Mouse (Mus musculus) neural tube, embryonic 15.5 days (tissue): ENCODE results near the gene Vps25. TPM values are rescaled to one million over a fixed set of nuclear protein-coding genes. Genes with fewer than 3 reads are reported as not detected.

Source experiments
- ATAC-seq: fragments of 200-750 bp; cut with Nextera tagmentation; 2 replicates; pipeline ENCODE4 v1.8.0; 2017; ENCODE audit warnings: mild to moderate bottlenecking, moderate TSS enrichment, moderate library complexity; ENCODE audit not compliant: low FRiP score
- H3K27ac ChIP-seq: fragments of 300-500 bp; sonication (generic); replicated peaks from 2 replicates; pipeline ENCODE4 v1.5.1; 2015; ENCODE audit warnings: mild to moderate bottlenecking, inconsistent platforms
- H3K27me3 ChIP-seq: fragments of 300-500 bp; sonication (generic); replicated peaks from 2 replicates; pipeline ENCODE4 v1.6.1; 2015; ENCODE audit warnings: inconsistent platforms
- H3K36me3 ChIP-seq: fragments of 300-500 bp; sonication (generic); 2 replicates; pipeline ENCODE4 v1.6.1; 2015; ENCODE audit warnings: inconsistent platforms
- H3K4me1 ChIP-seq: fragments of 300-500 bp; sonication (generic); 2 replicates; pipeline ENCODE4 v1.6.1; 2015; ENCODE audit warnings: inconsistent platforms
- H3K4me2 ChIP-seq: fragments of 300-500 bp; sonication (generic); 2 replicates; pipeline ENCODE4 v1.6.1; 2015; ENCODE audit warnings: inconsistent platforms, mild to moderate bottlenecking, moderate library complexity
- H3K4me3 ChIP-seq: fragments of 300-500 bp; sonication (generic); replicated peaks from 2 replicates; pipeline ENCODE4 v1.5.1; 2015; ENCODE audit warnings: mild to moderate bottlenecking, inconsistent platforms
- H3K9ac ChIP-seq: fragments of 300-500 bp; sonication (generic); replicated peaks from 2 replicates; pipeline ENCODE4 v1.6.1; 2015; ENCODE audit warnings: mild to moderate bottlenecking, inconsistent platforms
- H3K9me3 ChIP-seq: fragments of 300-500 bp; sonication (generic); replicated peaks from 2 replicates; pipeline ENCODE4 v1.6.1; 2016; ENCODE audit warnings: inconsistent platforms
- WGBS: fragments of 180-500 bp; shearing (Covaris S2); methylation state at CpG from one replicate; pipeline ENCODE4 v1.1.7; 2015; ENCODE audit warnings: mixed read lengths; 5-methylcytosine and 5-hydroxymethylcytosine counted together
- polyA plus RNA-seq: library from polyadenylated mRNA; unstranded; fragments of >200 nt; fragmentation: Nextera tagmentation; extraction: Ambion mirVana; gene quantifications from 2 replicates; pipeline ENCODE4 v1.2.1, GENCODE M21; 2015

Vps25 gene
- polyA plus RNA-seq, 1 experiment from 2014 or later, result 123 TPM

DNA sequence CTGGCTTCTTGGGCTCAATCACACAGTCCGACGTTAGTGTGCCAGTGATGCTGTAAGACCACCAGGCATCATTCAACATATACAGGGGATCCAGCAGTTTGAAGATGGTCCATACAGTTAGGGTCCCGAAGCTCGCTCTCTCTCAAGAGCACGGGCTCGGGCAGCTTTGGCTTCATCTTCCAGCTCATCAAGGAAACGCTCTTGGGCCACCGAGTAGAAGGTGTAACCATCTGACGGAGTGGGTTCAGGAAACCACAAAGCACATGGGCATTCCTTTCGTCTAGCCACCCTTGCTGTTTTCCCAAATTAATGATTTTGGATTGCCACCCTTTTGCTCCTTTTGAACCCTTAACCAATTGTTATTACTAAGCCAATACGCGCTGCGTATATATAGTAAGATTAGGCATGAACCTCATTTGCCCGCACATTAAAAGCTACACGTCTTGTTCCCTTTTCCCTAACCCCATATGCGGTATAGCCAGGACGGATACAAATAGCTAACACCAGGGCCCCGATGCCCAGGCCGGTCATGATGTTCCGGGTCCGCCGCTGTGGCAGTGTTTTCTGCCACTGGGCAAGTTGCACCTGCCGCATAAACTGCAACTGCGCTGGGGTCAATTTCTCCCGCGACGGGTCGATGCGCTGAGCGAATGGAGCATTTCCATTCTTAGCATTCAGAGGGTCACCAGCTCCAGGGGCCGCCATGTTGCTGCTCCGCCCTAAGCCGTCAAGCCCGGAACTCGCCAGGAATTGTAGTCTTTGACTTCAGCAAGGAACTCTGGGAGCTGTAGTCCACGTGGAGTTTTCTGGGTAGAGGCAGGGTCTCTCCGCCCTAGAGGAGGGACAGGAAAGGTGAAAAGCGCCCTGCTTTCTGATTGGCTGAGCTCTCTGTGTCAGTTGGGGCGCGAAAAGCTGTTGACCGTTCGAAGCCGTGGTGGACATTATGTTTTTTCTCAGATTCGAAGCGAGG lies 25.0 kb downstream of the Vps25 start, which contains the start of the genes Cntd1 and Coa3:
TSS of gene Cntd1 (plus strand) at position 790 of the 970 bp plus-strand sequence.
TSS of gene Coa3 (minus strand) at position 892 of the 970 bp plus-strand sequence.
- H3K9me3 ChIP-seq, result no peaks in the 10 kb centered on the region
- ATAC-seq, result peak; percentile 96
- peak within 1 kb of the TSS; percentile 82 for H3K27ac ChIP-seq
- H3K4me3 ChIP-seq, result peak within 1 kb of the TSS; percentile 66
- peak within 1 kb of the TSS; percentile 88 for H3K4me2 ChIP-seq
- WGBS, result 10% methylated on average over 45 of the region's 45 CpGs
- no peaks in the 10 kb centered on the region; the same call in 1 of the 2 replicates for H3K36me3 ChIP-seq
- H3K4me1 ChIP-seq, result peaks cover 29% of the 10 kb centered on the region
- H3K9ac ChIP-seq, result peak within 1 kb of the TSS; percentile 78
- no peaks in the 10 kb centered on the region; the same call in 1 of the 2 replicates for H3K27me3 ChIP-seq

DNA sequence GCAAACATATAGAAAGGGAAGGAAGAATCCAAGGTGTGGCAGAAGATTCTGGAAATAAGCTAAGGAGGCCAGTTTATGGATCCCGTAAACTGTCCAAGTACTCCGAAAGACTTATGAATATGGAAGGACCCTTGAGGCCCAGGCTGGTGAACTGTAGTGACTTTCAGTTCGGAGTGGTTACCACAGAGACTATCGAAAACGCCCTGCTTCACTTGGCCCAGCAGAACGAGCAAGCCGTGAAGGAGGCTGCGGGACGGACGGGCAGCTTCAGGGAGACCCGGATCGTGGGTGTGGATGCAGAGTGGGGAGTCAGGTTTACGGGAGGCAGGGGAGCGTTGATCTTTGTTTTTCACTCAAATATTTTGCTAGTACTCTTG lies 25.7 kb downstream of the Vps25 start:
- 58% methylated on average over 14 of the region's 14 CpGs for WGBS
- H3K4me1 ChIP-seq, result peaks cover 29% of the 10 kb centered on the region
- no peak overlapping the region for H3K9ac ChIP-seq
- H3K36me3 ChIP-seq, result no peaks in the 10 kb centered on the region; the same call in 1 of the 2 replicates
- no peaks in the 10 kb centered on the region for H3K9me3 ChIP-seq
- peak; percentile 12; the same call in 1 of the 2 replicates for ATAC-seq
- no peaks in the 10 kb centered on the region; the same call in 1 of the 2 replicates for H3K27me3 ChIP-seq
- no peak overlapping the region for H3K27ac ChIP-seq
- H3K4me3 ChIP-seq, result peak overlapping the region; percentile 66
- peak overlapping the region; percentile 88 for H3K4me2 ChIP-seq

DNA sequence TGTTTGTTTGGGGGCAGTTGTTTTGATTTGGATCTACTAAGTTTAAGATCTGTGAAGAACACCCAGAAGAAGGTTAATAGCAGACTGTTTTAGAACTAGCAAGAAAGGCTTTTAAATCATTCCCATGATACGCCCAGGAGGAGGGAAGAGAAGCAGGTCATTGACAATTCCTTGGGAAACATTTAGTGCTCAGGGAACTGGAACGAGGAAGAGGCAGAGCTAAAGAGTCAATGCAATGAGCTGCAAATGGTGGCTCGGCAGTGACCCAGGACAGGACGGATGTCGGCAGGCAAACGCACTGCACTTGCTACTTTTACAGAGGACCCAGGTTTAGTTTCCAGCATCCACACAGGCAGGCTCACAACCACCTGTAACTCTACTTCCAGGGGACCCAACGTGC lies 27.3 kb downstream of the Vps25 start:
- ATAC-seq, result no peak
- 45% methylated on average over 7 of the region's 7 CpGs for WGBS
- H3K4me2 ChIP-seq, result no peak overlapping the region

DNA sequence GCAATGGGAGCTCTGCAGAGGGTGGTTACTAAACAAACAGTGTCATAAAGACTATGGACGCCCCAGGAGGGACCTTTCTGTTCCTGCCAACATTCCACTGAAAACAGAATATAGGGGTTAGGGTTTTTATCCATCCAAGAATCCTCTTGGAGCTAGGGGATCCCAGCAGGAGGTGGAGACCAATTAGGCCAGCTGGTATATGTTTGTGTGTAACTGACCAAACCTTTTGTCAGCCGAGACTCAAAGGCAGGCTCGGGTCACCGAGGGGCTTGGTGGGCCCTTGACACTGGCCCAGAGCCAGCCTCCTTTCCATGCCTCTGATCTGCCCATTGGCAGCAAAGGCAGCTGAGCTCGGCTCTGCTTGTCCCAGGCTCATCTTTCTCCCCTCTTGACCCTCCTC lies 29.4 kb downstream of the Vps25 start:
- Histone ChIP-seq H3K4me2 (no peak overlapping the region), H3K4me3 (no peak overlapping the region), H3K36me3 (peaks cover 13% of the 10 kb centered on the region), H3K27me3 (no peaks in the 10 kb centered on the region; the same call in 1 of the 2 replicates), H3K9me3 (no peaks in the 10 kb centered on the region), H3K27ac (no peak overlapping the region), H3K9ac (no peak overlapping the region), H3K4me1 (peaks cover 11% of the 10 kb centered on the region)
- 19% methylated on average over 5 of the region's 5 CpGs for WGBS
- ATAC-seq, result no peak

More for the DNA sequence above, 27.3 kb downstream of the Vps25 start:
- peaks cover 29% of the 10 kb centered on the region for H3K4me1 ChIP-seq
- H3K9ac ChIP-seq, result no peak overlapping the region
- H3K9me3 ChIP-seq, result no peaks in the 10 kb centered on the region
- no peak overlapping the region for H3K27ac ChIP-seq
- peaks cover 6% of the 10 kb centered on the region for H3K36me3 ChIP-seq
- H3K4me3 ChIP-seq, result no peak overlapping the region
- no peaks in the 10 kb centered on the region; the same call in 1 of the 2 replicates for H3K27me3 ChIP-seq

DNA sequence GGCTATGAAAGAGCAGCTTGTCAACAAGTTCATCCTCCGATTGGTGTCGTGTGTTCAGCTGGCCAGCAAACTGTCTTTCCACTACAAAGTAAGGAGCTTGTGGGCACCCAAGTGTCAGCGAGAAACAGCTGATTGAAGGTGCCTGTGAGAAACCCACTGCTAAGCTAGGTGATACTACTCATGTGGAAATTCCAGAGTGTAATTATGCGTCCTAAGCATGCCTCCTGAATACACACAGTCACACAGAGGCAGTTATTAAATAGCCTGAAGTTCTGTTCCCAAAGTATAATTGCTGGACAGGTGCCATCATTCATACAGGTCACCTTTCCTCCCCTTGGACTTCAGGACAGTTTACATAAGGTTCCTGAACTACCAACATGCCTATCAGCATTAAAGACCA lies 30.3 kb downstream of the Vps25 start:
- WGBS, result 74% methylated on average over 4 of the region's 4 CpGs
- Histone ChIP-seq H3K9ac (no peak overlapping the region), H3K27ac (no peak overlapping the region), H3K4me2 (no peak overlapping the region), H3K36me3 (peaks cover 18% of the 10 kb centered on the region), H3K27me3 (no peaks in the 10 kb centered on the region; the same call in 1 of the 2 replicates), H3K4me3 (no peak overlapping the region), H3K9me3 (no peaks in the 10 kb centered on the region), H3K4me1 (peaks cover 7% of the 10 kb centered on the region)
- ATAC-seq, result no peak

DNA sequence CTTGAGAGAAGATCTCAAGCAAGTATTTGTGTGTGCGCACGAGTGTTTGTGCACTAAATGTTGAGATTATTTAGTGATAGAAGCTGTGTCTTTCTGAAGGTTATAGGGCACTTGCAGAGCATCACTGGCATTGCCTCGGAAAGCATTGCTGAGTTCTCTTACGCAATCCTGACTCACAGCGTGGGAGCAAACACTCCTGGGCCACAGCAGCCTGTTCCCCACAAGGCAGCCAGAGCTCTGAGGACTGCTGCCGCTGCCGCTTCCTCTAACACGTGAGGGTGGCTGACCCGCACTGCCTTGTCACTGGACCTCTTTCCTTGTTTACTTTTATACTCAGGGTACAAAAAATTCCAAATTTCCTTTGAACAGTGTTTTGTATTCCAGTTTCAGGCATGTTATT lies 33.8 kb downstream of the Vps25 start:
- no peak overlapping the region for H3K4me3 ChIP-seq
- no peak overlapping the region for H3K9ac ChIP-seq
- no peak overlapping the region for H3K27ac ChIP-seq
- 88% methylated on average over 9 of the region's 9 CpGs for WGBS
- no peak overlapping the region for H3K4me2 ChIP-seq
- no peaks in the 10 kb centered on the region for H3K9me3 ChIP-seq
- ATAC-seq, result no peak
- peaks cover 51% of the 10 kb centered on the region for H3K36me3 ChIP-seq
- no peaks in the 10 kb centered on the region for H3K4me1 ChIP-seq
- H3K27me3 ChIP-seq, result no peaks in the 10 kb centered on the region

DNA sequence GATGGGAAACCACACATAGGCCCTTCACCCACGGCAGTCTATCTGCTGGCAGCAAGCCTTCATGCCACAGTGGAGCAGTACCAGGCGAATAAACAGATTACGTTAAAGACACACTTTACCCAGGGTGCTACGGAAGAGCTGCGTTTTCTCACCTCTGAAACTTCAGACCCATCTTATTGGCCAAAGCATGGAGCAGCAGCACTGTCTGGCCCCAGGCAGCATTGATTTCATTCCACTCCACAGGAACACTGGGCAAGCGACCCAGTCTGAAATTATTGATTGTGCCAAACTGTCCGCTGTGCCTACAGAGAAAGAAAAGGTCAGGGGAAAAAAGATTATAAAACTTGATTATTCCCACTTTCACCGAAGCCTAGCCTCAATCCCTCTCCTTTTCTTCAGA lies 37.7 kb downstream of the Vps25 start:
- 99% methylated on average over 8 of the region's 8 CpGs for WGBS
- Histone ChIP-seq H3K27ac (no peak overlapping the region), H3K36me3 (peaks cover 80% of the 10 kb centered on the region), H3K4me1 (no peaks in the 10 kb centered on the region), H3K4me2 (no peak overlapping the region), H3K9me3 (no peaks in the 10 kb centered on the region), H3K4me3 (no peak overlapping the region), H3K27me3 (no peaks in the 10 kb centered on the region), H3K9ac (no peak overlapping the region)
- ATAC-seq, result no peak

DNA sequence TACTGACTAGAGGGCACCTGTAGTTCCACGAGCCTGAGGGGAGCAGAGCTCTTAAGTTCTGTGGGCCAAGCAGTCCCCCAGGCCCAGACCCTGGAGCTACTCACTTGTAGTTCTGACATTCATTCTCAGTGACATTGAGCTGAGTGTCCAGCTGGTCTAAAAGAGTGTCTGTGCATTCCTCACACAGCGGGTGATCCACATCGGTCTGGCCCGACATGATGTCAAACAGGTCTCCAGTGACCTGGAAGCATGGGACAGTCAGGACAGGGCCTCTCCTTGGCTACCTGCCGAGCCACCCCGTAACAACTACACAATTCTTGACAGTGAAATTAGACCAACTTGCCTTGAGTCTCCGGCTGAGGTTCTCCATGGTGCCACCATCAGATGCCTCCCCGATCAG lies 41.7 kb downstream of the Vps25 start:
- Histone ChIP-seq H3K27ac (no peak overlapping the region), H3K36me3 (peaks cover 82% of the 10 kb centered on the region), H3K9me3 (no peaks in the 10 kb centered on the region)

DNA sequence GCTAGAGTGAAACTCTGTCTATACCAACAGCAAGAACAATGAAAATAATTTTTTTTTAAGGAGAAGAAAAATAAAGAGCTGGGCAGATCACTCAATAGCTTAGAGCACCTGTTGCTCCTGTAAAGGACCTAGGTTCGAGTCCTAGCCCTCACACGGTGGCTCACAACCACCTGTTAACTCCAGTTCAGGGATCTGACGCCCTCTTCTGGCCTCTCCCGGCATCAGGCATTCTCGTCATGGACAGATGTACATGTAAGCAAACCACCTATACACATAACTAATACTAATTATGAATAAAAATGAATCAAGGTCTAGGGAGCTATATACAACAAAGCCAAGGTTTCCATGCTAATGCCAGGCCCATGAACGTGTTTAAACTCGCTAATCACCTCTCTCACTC lies 47.4 kb downstream of the Vps25 start:
- H3K36me3 ChIP-seq, result peaks cover 27% of the 10 kb centered on the region
- no peaks in the 10 kb centered on the region for H3K9me3 ChIP-seq
- no peak for ATAC-seq
- no peaks in the 10 kb centered on the region for H3K27me3 ChIP-seq
- H3K4me2 ChIP-seq, result peak overlapping the region; percentile 97
- peaks cover 26% of the 10 kb centered on the region for H3K4me1 ChIP-seq
- H3K27ac ChIP-seq, result no peak overlapping the region
- H3K9ac ChIP-seq, result peak overlapping the region; percentile 89
- 69% methylated on average over 7 of the region's 7 CpGs for WGBS
- H3K4me3 ChIP-seq, result peak overlapping the region; percentile 92

More for the DNA sequence above, 41.7 kb downstream of the Vps25 start:
- WGBS, result 96% methylated on average over 8 of the region's 8 CpGs
- Histone ChIP-seq H3K9ac (no peak overlapping the region), H3K4me2 (no peak overlapping the region), H3K4me1 (peaks cover 7% of the 10 kb centered on the region), H3K4me3 (no peak overlapping the region), H3K27me3 (no peaks in the 10 kb centered on the region)
- no peak for ATAC-seq

DNA sequence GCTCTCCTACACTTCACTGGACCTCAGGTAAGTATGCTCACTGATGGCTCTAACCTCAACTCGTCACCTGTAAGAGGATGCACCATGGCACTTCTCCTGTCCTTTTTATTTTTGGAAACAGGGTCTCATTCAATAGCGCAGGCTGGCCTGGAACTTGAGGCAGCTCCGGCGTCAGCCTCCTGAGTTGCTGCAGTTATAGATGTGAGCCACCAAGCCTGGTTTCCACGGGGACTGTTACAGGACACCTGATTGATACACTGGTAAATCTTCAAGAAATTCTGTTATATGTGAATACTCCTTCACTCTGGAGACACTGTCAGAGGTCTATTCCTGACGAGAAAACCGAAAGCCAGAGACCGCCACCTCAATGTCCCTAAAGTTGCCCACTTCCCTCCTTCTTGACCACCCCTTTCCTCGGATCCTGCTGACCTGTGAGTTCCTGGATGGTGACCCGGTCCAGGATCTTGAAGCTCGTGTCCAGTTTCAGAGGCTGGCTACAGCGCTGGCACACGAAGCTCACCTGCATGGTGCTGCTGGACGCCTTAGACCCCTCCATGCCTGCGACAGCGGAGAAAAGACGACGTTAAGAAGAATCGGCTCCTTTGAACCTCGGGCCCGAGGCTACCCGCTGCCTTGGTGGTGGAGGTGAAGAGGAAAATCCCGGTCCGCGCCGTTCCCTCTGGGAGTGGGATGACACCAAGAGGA lies 47.9 kb downstream of the Vps25 start:
- no peaks in the 10 kb centered on the region for H3K9me3 ChIP-seq
- H3K4me3 ChIP-seq, result peak overlapping the region; percentile 92
- no peak for ATAC-seq
- H3K36me3 ChIP-seq, result peaks cover 21% of the 10 kb centered on the region
- H3K9ac ChIP-seq, result peak overlapping the region; percentile 89
- H3K4me1 ChIP-seq, result peaks cover 26% of the 10 kb centered on the region
- WGBS, result 13% methylated on average over 26 of the region's 26 CpGs
- H3K4me2 ChIP-seq, result peak overlapping the region; percentile 97
- peak overlapping the region; percentile 77 for H3K27ac ChIP-seq
- 0 out of 2 replicates have a peak, but pooled peaks cover 2% of the 10 kb centered on the region for H3K27me3 ChIP-seq

DNA sequence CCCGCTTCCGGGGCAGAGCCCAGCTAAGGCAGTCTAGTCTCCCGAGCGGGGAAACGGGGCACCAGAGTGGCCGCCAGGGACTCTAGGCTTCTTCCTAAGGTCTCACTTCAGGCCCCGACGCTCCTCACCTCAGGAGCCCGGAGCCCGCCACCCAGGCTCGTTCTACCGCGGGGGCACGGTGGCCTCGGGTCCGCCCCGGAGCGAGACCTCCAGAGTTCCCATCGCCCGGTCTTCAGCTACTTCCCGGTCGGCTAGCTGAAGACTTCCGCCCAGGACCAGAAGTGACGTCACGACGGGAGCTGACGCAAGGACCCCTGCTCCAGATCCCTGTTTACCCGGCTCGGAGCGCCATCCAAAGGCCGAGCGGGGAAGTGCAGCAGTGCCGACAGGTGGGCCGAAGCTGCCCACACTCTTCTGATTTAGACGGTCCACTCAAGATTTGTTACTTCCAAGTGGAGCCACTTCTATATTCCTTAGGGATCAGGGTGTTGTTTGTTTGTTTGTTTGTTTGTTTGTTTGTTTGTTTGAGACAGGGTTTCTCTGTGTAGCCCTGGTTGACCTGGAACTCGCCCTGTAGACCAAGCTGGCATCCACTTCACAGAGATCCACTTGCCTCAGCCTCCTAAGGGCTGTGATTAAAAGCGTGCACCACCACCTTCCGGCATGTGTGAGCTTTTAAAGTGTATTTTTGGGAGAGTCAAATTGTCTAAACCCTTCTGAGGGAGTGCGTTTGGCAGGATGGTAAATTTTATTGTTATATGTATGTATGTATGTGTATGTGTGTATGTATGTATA lies 48.7 kb downstream of the Vps25 start, which contains the start of gene Becn1:
TSS of gene Becn1 (minus strand) at position 283 of the 795 bp plus-strand sequence.
- Histone ChIP-seq H3K27me3 (0 out of 2 replicates have a peak, but pooled peaks cover 9% of the 10 kb centered on the region), H3K4me3 (peak within 1 kb of the TSS; percentile 92), H3K9me3 (no peaks in the 10 kb centered on the region), H3K4me1 (peaks cover 26% of the 10 kb centered on the region), H3K9ac (peak within 1 kb of the TSS; percentile 89), H3K36me3 (peaks cover 21% of the 10 kb centered on the region), H3K4me2 (peak within 1 kb of the TSS; percentile 97), H3K27ac (peak within 1 kb of the TSS; percentile 77)
- 8% methylated on average over 39 of the region's 39 CpGs for WGBS
- peak; percentile 96 for ATAC-seq
